Mouse (Mus musculus) embryonic facial prominence, embryonic 15.5 days (tissue): ENCODE measurements around the gene Snx32. TPM values are rescaled to one million over a fixed set of nuclear protein-coding genes. Genes with fewer than 3 reads are reported as not detected.

Source experiments
- ATAC-seq: fragments of 200-750 bp; cut with Nextera tagmentation; 2 replicates; pipeline ENCODE4 v1.8.0; 2017; ENCODE audit warnings: low read depth, moderate TSS enrichment; ENCODE audit not compliant: insufficient number of reproducible peaks, low FRiP score, low TSS enrichment
- H3K27ac ChIP-seq: fragments of 300-500 bp; sonication (generic); replicated peaks from 2 replicates; pipeline ENCODE4 v1.5.1; 2015; ENCODE audit warnings: mild to moderate bottlenecking, inconsistent platforms
- H3K27me3 ChIP-seq: fragments of 300-500 bp; sonication (generic); 2 replicates; pipeline ENCODE4 v1.6.1; 2015; ENCODE audit warnings: inconsistent platforms
- H3K36me3 ChIP-seq: fragments of 300-500 bp; sonication (generic); 2 replicates; pipeline ENCODE4 v1.6.1; 2015; ENCODE audit warnings: mild to moderate bottlenecking, inconsistent platforms
- H3K4me1 ChIP-seq: fragments of 300-500 bp; sonication (generic); 2 replicates; pipeline ENCODE4 v1.6.1; 2015; ENCODE audit warnings: inconsistent platforms
- H3K4me2 ChIP-seq: fragments of 300-500 bp; sonication (generic); replicated peaks from 2 replicates; pipeline ENCODE4 v1.6.1; 2015; ENCODE audit warnings: mild to moderate bottlenecking, inconsistent platforms
- H3K4me3 ChIP-seq: fragments of 300-500 bp; sonication (generic); replicated peaks from 2 replicates; pipeline ENCODE4 v1.5.1; 2015; ENCODE audit warnings: mild to moderate bottlenecking, inconsistent platforms
- H3K9ac ChIP-seq: fragments of 300-500 bp; sonication (generic); 2 replicates; pipeline ENCODE4 v1.6.1; 2015; ENCODE audit warnings: inconsistent platforms
- H3K9me3 ChIP-seq: fragments of 300-500 bp; sonication (generic); replicated peaks from 2 replicates; pipeline ENCODE4 v1.6.1; 2016; ENCODE audit warnings: inconsistent platforms
- WGBS: fragments of 180-500 bp; shearing (Covaris S2); methylation state at CpG from one replicate; pipeline ENCODE4 v1.1.7; 2015; 5-methylcytosine and 5-hydroxymethylcytosine counted together
- polyA plus RNA-seq: library from polyadenylated mRNA; unstranded; fragments of >200 nt; fragmentation: Nextera tagmentation; extraction: Ambion mirVana; gene quantifications from 2 replicates; pipeline ENCODE4 v1.2.1, GENCODE M21; 2015

Gene Snx32
- polyA plus RNA-seq, result 10.7 and 11.7 TPM in 2 replicates

GRCm38 (mm10) chr19:5510031-5511026 lies at the start of gene Snx32:
Gene Snx32, minus strand, starts transcription at chr19:5510538.
- Histone ChIP-seq H3K4me3 (peak within 1 kb of the TSS; percentile 53), H3K36me3 (no peaks in the 10 kb centered on the region), H3K9me3 (no peaks in the 10 kb centered on the region), H3K4me2 (peak within 1 kb of the TSS; percentile 83), H3K4me1 (peaks cover 18% of the 10 kb centered on the region), H3K27me3 (no peaks in the 10 kb centered on the region), H3K9ac (peak within 1 kb of the TSS; percentile 49), H3K27ac (peak within 1 kb of the TSS; percentile 63)
- ATAC-seq, result peak; percentile 99
- 2% methylated on average over 47 of the region's 47 CpGs for WGBS

- 0 out of 2 replicates have a peak overlapping the region, but pooled peaks have one; percentile 48 for H3K27ac ChIP-seq
- peak overlapping the region; percentile 35; the same call in 1 of the 2 replicates for H3K9ac ChIP-seq
- H3K4me3 ChIP-seq, result peak overlapping the region; percentile 48
- H3K36me3 ChIP-seq, result no peaks in the 10 kb centered on the region
- peaks cover 18% of the 10 kb centered on the region for H3K4me1 ChIP-seq
- H3K27me3 ChIP-seq, result peaks cover 70% of the 10 kb centered on the region
- ATAC-seq, result no peak
- H3K9me3 ChIP-seq, result no peaks in the 10 kb centered on the region
- WGBS, result under 1% methylated on average over 69 of the region's 69 CpGs
- H3K4me2 ChIP-seq, result peak overlapping the region; percentile 71
These were observed 49.5 kb upstream of the Snx32 start for GRCm38 (mm10) chr19:5559631-5560456.

GRCm38 (mm10) chr19:5559229-5559628 lies 48.9 kb upstream of the Snx32 start:
- peak overlapping the region; percentile 48 for H3K4me3 ChIP-seq
- ATAC-seq, result no peak
- H3K9me3 ChIP-seq, result no peaks in the 10 kb centered on the region
- peak overlapping the region; percentile 71 for H3K4me2 ChIP-seq
- WGBS, result 18% methylated on average over 8 of the region's 8 CpGs
- H3K36me3 ChIP-seq, result no peaks in the 10 kb centered on the region
- no peak overlapping the region for H3K27ac ChIP-seq
- H3K27me3 ChIP-seq, result peaks cover 67% of the 10 kb centered on the region
- peaks cover 22% of the 10 kb centered on the region for H3K4me1 ChIP-seq
- H3K9ac ChIP-seq, result no peak overlapping the region

- Histone ChIP-seq H3K27ac (no peak overlapping the region), H3K9ac (no peak overlapping the region), H3K36me3 (no peaks in the 10 kb centered on the region), H3K4me3 (peak overlapping the region; percentile 48), H3K4me1 (peaks cover 27% of the 10 kb centered on the region), H3K9me3 (no peaks in the 10 kb centered on the region), H3K4me2 (peak overlapping the region; percentile 71), H3K27me3 (peaks cover 64% of the 10 kb centered on the region)
- no peak for ATAC-seq
- 60% methylated on average over 8 of the region's 8 CpGs for WGBS
These were observed 48.4 kb upstream of the Snx32 start for GRCm38 (mm10) chr19:5558770-5559169.

- peaks cover 63% of the 10 kb centered on the region for H3K27me3 ChIP-seq
- H3K4me2 ChIP-seq, result peak overlapping the region; percentile 71; the same call in 1 of the 2 replicates
- H3K9ac ChIP-seq, result no peak overlapping the region
- H3K4me1 ChIP-seq, result peaks cover 28% of the 10 kb centered on the region
- 0 out of 2 replicates have a peak overlapping the region, but pooled peaks have one; percentile 9 for H3K27ac ChIP-seq
- no peaks in the 10 kb centered on the region for H3K9me3 ChIP-seq
- no peaks in the 10 kb centered on the region for H3K36me3 ChIP-seq
- peak overlapping the region; percentile 48 for H3K4me3 ChIP-seq
- 39% methylated on average over 7 of the region's 7 CpGs for WGBS
- no peak for ATAC-seq
These were observed 47.8 kb upstream of the Snx32 start for GRCm38 (mm10) chr19:5558169-5558568.

GRCm38 (mm10) chr19:5554212-5554611 lies 43.9 kb upstream of the Snx32 start:
- Histone ChIP-seq H3K27ac (no peak overlapping the region), H3K27me3 (peaks cover 31% of the 10 kb centered on the region), H3K9ac (no peak overlapping the region), H3K4me2 (no peak overlapping the region), H3K4me3 (no peak overlapping the region), H3K4me1 (0 out of 2 replicates have a peak, but pooled peaks cover 10% of the 10 kb centered on the region), H3K9me3 (no peaks in the 10 kb centered on the region), H3K36me3 (no peaks in the 10 kb centered on the region)
- ATAC-seq, result 0 out of 2 replicates have a peak, but pooled peaks have one; percentile 27
- WGBS, result 68% methylated on average over 14 of the region's 14 CpGs

- Histone ChIP-seq H3K4me1 (0 out of 2 replicates have a peak, but pooled peaks cover 10% of the 10 kb centered on the region), H3K9ac (no peak overlapping the region), H3K36me3 (no peaks in the 10 kb centered on the region), H3K9me3 (no peaks in the 10 kb centered on the region), H3K4me3 (no peak overlapping the region), H3K4me2 (no peak overlapping the region), H3K27me3 (peaks cover 27% of the 10 kb centered on the region), H3K27ac (no peak overlapping the region)
- ATAC-seq, result 0 out of 2 replicates have a peak, but pooled peaks have one; percentile 25
- WGBS, result 39% methylated on average over 8 of the region's 8 CpGs
These were observed 43.5 kb upstream of the Snx32 start for GRCm38 (mm10) chr19:5553802-5554201.

GRCm38 (mm10) chr19:5547471-5548056 lies 37.2 kb upstream of the Snx32 start:
- WGBS, result 75% methylated on average over 4 of the region's 4 CpGs
- no peak overlapping the region for H3K27ac ChIP-seq
- no peak overlapping the region for H3K9ac ChIP-seq
- no peaks in the 10 kb centered on the region for H3K9me3 ChIP-seq
- H3K4me1 ChIP-seq, result no peaks in the 10 kb centered on the region
- ATAC-seq, result no peak
- no peak overlapping the region for H3K4me2 ChIP-seq
- H3K27me3 ChIP-seq, result no peaks in the 10 kb centered on the region
- no peaks in the 10 kb centered on the region for H3K36me3 ChIP-seq
- H3K4me3 ChIP-seq, result no peak overlapping the region

GRCm38 (mm10) chr19:5544031-5544430 lies 33.7 kb upstream of the Snx32 start:
- no peak overlapping the region for H3K4me2 ChIP-seq
- H3K4me1 ChIP-seq, result 0 out of 2 replicates have a peak, but pooled peaks cover 9% of the 10 kb centered on the region
- no peak overlapping the region for H3K9ac ChIP-seq
- no peak overlapping the region for H3K4me3 ChIP-seq
- H3K27me3 ChIP-seq, result no peaks in the 10 kb centered on the region
- no peaks in the 10 kb centered on the region for H3K36me3 ChIP-seq
- WGBS, result 38% methylated on average over 11 of the region's 11 CpGs
- no peaks in the 10 kb centered on the region for H3K9me3 ChIP-seq
- ATAC-seq, result no peak
- H3K27ac ChIP-seq, result peak overlapping the region; percentile 3; the same call in 1 of the 2 replicates

- no peak overlapping the region for H3K27ac ChIP-seq
- H3K36me3 ChIP-seq, result no peaks in the 10 kb centered on the region
- H3K9ac ChIP-seq, result no peak overlapping the region
- H3K4me3 ChIP-seq, result no peak overlapping the region
- no peak overlapping the region for H3K4me2 ChIP-seq
- no peak for ATAC-seq
- no peaks in the 10 kb centered on the region for H3K9me3 ChIP-seq
- WGBS, result 82% methylated on average over 9 of the region's 9 CpGs
- H3K4me1 ChIP-seq, result peaks cover 14% of the 10 kb centered on the region; the same call in 1 of the 2 replicates
- no peaks in the 10 kb centered on the region for H3K27me3 ChIP-seq
These were observed 33.0 kb upstream of the Snx32 start for GRCm38 (mm10) chr19:5543362-5543761.
